In genomic region chr13:14649301-14649700, GRCm38 (mm10) we compare ENCODE assay signal across 9 mouse cellular contexts. TPM values are rescaled to one million over a fixed set of nuclear protein-coding genes. Genes with fewer than 3 reads are reported as not detected.
DNase-seq lines count a peak whose midpoint lies in the region; ATAC-seq and TF ChIP-seq lines count a peak whose summit lies in the region.
"Had no signal": no experiment of that assay in that cellular context is flagged by ENCODE, and none has a peak within 500 bp of the region (broad histone marks: within the 10 kb centered on the region; RNA-seq: fewer than 3 reads in every experiment).

No protein-coding gene starts in this region.

- intact Hi-C loops in gastrocnemius, adult 2 months (cut with DNase I): loop anchor here (2.0 kb wide), 1 partner anchor 1114 kb away; no protein-coding TSS in a partner anchor

- peak; percentile 66 for TF ChIP-seq CTCF in gastrocnemius, adult 2 months (IDR thresholded peaks at IDR 0.05)

- H3K27me3 ChIP-seq in midbrain, embryonic 11.5 days (ENCODE audit: control insufficient read depth, insufficient read depth, low read length): no peaks in the 10 kb centered on the region
- H3K27me3 ChIP-seq in midbrain, embryonic 13.5 days: no peaks in the 10 kb centered on the region
- no peaks in the 10 kb centered on the region for H3K27me3 ChIP-seq in embryonic facial prominence, embryonic 14.5 days (replicated peaks; ENCODE audit: control insufficient read depth, insufficient read depth, low read length)
- H3K27me3 ChIP-seq: heart, embryonic 13.5 days had no signal

- no peak overlapping the region for H3K9ac ChIP-seq in midbrain, embryonic 11.5 days (ENCODE audit: low read length)
- no peak overlapping the region for H3K9ac ChIP-seq in midbrain, embryonic 13.5 days (replicated peaks)
- no peak overlapping the region for H3K9ac ChIP-seq in embryonic facial prominence, embryonic 14.5 days (ENCODE audit: low read depth, low read length)
- H3K9ac ChIP-seq: heart, embryonic 13.5 days had no signal

- H3K27ac ChIP-seq in gastrocnemius, adult 2 months: no peak overlapping the region
- no peak overlapping the region for H3K27ac ChIP-seq in midbrain, embryonic 11.5 days (ENCODE audit: low read depth, low read length)
- H3K27ac ChIP-seq in midbrain, embryonic 13.5 days: no peak overlapping the region
- no peak overlapping the region for H3K27ac ChIP-seq in embryonic facial prominence, embryonic 14.5 days (replicated peaks; ENCODE audit: low read depth, low read length)
- H3K27ac ChIP-seq: heart, embryonic 13.5 days had no signal

- DNase-seq in gastrocnemius, adult 2 months: no peak
- DNase-seq in gastrocnemius, postnatal 10 days: no peak
- DNase-seq in midbrain, embryonic 11.5 days (ENCODE audit: low spot score, missing footprints): peak; percentile 85
- DNase-seq in embryonic facial prominence, embryonic 14.5 days (ENCODE audit: low spot score): peak; percentile 69
- peak; percentile 38 for DNase-seq in naive thymus-derived CD4-positive, alpha-beta T cell, adult 2 months (ENCODE audit: low read depth)
- DNase-seq in right cerebral cortex, postnatal 10 days (ENCODE audit: low spot score in 2 of 2): no peak

- no peaks in the 10 kb centered on the region for H3K4me1 ChIP-seq in midbrain, embryonic 11.5 days (ENCODE audit: control insufficient read depth, insufficient read depth, low read length)
- H3K4me1 ChIP-seq in midbrain, embryonic 13.5 days (replicated peaks): no peaks in the 10 kb centered on the region
- H3K4me1 ChIP-seq in embryonic facial prominence, embryonic 14.5 days (ENCODE audit: control insufficient read depth, insufficient read depth, low read length): no peaks in the 10 kb centered on the region
- H3K4me1 ChIP-seq: heart, embryonic 13.5 days had no signal

- no peaks in the 10 kb centered on the region for H3K9me3 ChIP-seq in midbrain, embryonic 11.5 days (ENCODE audit: control insufficient read depth, low read length)
- no peaks in the 10 kb centered on the region for H3K9me3 ChIP-seq in midbrain, embryonic 13.5 days
- peaks cover 4% of the 10 kb centered on the region; the same call in 1 of the 2 replicates for H3K9me3 ChIP-seq in embryonic facial prominence, embryonic 14.5 days (ENCODE audit: control insufficient read depth, low read length)

- no peak for ATAC-seq in midbrain, embryonic 11.5 days (ENCODE audit: low FRiP score)
- no peak for ATAC-seq in midbrain, embryonic 13.5 days
- ATAC-seq in embryonic facial prominence, embryonic 14.5 days (ENCODE audit: low read depth): no peak
- ATAC-seq in erythroid progenitor cell, adult 5-6 weeks (replicated peaks; ENCODE audit: low FRiP score, poor library complexity, severe bottlenecking): no peak

- H3K4me3 ChIP-seq in gastrocnemius, adult 2 months: no peak overlapping the region
- no peak overlapping the region for H3K4me3 ChIP-seq in midbrain, embryonic 11.5 days (ENCODE audit: low read depth, low read length)
- no peak overlapping the region for H3K4me3 ChIP-seq in midbrain, embryonic 13.5 days (replicated peaks)
- H3K4me3 ChIP-seq in embryonic facial prominence, embryonic 14.5 days (ENCODE audit: low read depth, low read length): no peak overlapping the region
- H3K4me3 ChIP-seq: heart, embryonic 13.5 days had no signal

- WGBS in midbrain, embryonic 11.5 days: 30% methylated on average over 1 of the region's 1 CpGs
- 20% methylated on average over 1 of the region's 1 CpGs for WGBS in midbrain, embryonic 13.5 days
- WGBS in embryonic facial prominence, embryonic 14.5 days: 4% methylated on average over 1 of the region's 1 CpGs

- no peak overlapping the region for H3K4me2 ChIP-seq in midbrain, embryonic 11.5 days
- no peak overlapping the region for H3K4me2 ChIP-seq in midbrain, embryonic 13.5 days (replicated peaks)
- no peak overlapping the region for H3K4me2 ChIP-seq in embryonic facial prominence, embryonic 14.5 days (ENCODE audit: low read depth, low read length)
- H3K4me2 ChIP-seq: heart, embryonic 13.5 days had no signal

- no peaks in the 10 kb centered on the region for H3K36me3 ChIP-seq in midbrain, embryonic 11.5 days (ENCODE audit: control insufficient read depth, insufficient read depth, low read length)
- H3K36me3 ChIP-seq in midbrain, embryonic 13.5 days: no peaks in the 10 kb centered on the region
- no peaks in the 10 kb centered on the region for H3K36me3 ChIP-seq in embryonic facial prominence, embryonic 14.5 days (ENCODE audit: control insufficient read depth, insufficient read depth, low read length)
- H3K36me3 ChIP-seq: heart, embryonic 13.5 days had no signal

RNA-seq across cellular contexts. Expression of gene AW209491, which starts 19.3 kb away (rescaled TPM):
- total RNA-seq in gastrocnemius, adult 2 months (2021): 10 to 100 TPM; 10.8 to 15.7 TPM
- 10 to 100 TPM; 10.5 to 10.7 TPM for total RNA-seq in gastrocnemius, postnatal 10 days (2021)
- polyA plus RNA-seq in midbrain, embryonic 11.5 days (2014; fragmentation: Nextera tagmentation; extraction: Ambion mirVana): 30.3 and 31.0 TPM in 2 replicates
- 44.5 and 44.7 TPM in 2 replicates for polyA plus RNA-seq in midbrain, embryonic 13.5 days (2015; fragmentation: Nextera tagmentation; extraction: Ambion mirVana)
- 23.4 and 24.4 TPM in 2 replicates for polyA plus RNA-seq in embryonic facial prominence, embryonic 14.5 days (2014; fragmentation: Nextera tagmentation; extraction: Ambion mirVana)
- total RNA-seq in erythroid progenitor cell, adult 5-6 weeks (2015; ENCODE audit: low replicate concordance): 0.72 and 4.2 TPM in 2 replicates
- total RNA-seq in erythroid progenitor cell, adult 5-6 weeks (2017; ENCODE audit: low replicate concordance): 0.68 and 3.7 TPM in 2 replicates

RNA-seq across cellular contexts. Expression of gene Psma2, which starts 36.3 kb away (rescaled TPM):
- 10 to 100 TPM; 49.9 to 55.1 TPM for total RNA-seq in gastrocnemius, adult 2 months (2021)
- total RNA-seq in gastrocnemius, postnatal 10 days (2021): 10 to 100 TPM; 69.7 to 72.3 TPM
- polyA plus RNA-seq in midbrain, embryonic 11.5 days (2014; fragmentation: Nextera tagmentation; extraction: Ambion mirVana): 219 and 228 TPM in 2 replicates
- polyA plus RNA-seq in midbrain, embryonic 13.5 days (2015; fragmentation: Nextera tagmentation; extraction: Ambion mirVana): 197 and 201 TPM in 2 replicates
- polyA plus RNA-seq in embryonic facial prominence, embryonic 14.5 days (2014; fragmentation: Nextera tagmentation; extraction: Ambion mirVana): 179 and 187 TPM in 2 replicates
- total RNA-seq in erythroid progenitor cell, adult 5-6 weeks (2015; ENCODE audit: low replicate concordance): 62.0 and 77.1 TPM in 2 replicates
- 24.4 and 53.7 TPM in 2 replicates for total RNA-seq in erythroid progenitor cell, adult 5-6 weeks (2017; ENCODE audit: low replicate concordance)

RNA-seq across cellular contexts. Expression of gene Mrpl32, which starts 36.3 kb away (rescaled TPM):
- 10 to 100 TPM; 41.2 to 41.8 TPM for total RNA-seq in gastrocnemius, adult 2 months (2021)
- total RNA-seq in gastrocnemius, postnatal 10 days (2021): 10 to 100 TPM; 39.0 to 43.6 TPM
- polyA plus RNA-seq in midbrain, embryonic 11.5 days (2014; fragmentation: Nextera tagmentation; extraction: Ambion mirVana): 121 and 122 TPM in 2 replicates
- 127 and 135 TPM in 2 replicates for polyA plus RNA-seq in midbrain, embryonic 13.5 days (2015; fragmentation: Nextera tagmentation; extraction: Ambion mirVana)
- 102 and 119 TPM in 2 replicates for polyA plus RNA-seq in embryonic facial prominence, embryonic 14.5 days (2014; fragmentation: Nextera tagmentation; extraction: Ambion mirVana)
- 10.1 and 50.5 TPM in 2 replicates for total RNA-seq in erythroid progenitor cell, adult 5-6 weeks (2015; ENCODE audit: low replicate concordance)
- 18.2 and 37.0 TPM in 2 replicates for total RNA-seq in erythroid progenitor cell, adult 5-6 weeks (2017; ENCODE audit: low replicate concordance)

Comparison
In these comparisons a context has a peak if more than half of its experiments do, and no peak if none do; other contexts are left out.
1. DNase-seq: peak in midbrain, embryonic 11.5 days (single experiment), embryonic facial prominence, embryonic 14.5 days (single experiment) and naive thymus-derived CD4-positive, alpha-beta T cell, adult 2 months (single experiment); none in gastrocnemius, adult 2 months (single experiment), gastrocnemius, postnatal 10 days (single experiment) and right cerebral cortex, postnatal 10 days (0 of 2).